33 mouse cellular contexts compared by ENCODE assay signal in the genomic region with DNA sequence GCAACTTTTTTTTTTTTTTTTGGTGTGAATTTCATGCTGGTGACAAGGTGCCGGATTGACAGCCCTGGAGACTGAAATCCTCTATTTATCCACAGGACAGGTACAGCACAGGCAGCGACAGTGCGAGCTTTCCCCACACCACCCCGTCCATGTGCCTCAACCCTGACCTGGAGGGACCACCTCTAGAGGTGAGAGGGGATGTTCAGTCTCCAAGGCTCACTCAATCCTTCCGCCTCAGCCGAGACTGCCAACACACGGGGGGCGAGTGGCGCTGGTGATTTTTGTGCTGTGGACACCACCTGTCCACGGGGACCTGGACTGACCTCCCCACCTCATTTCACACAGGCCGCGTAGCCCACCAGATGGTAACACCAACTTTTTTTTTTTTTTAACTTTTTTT. TPM values are rescaled to one million over a fixed set of nuclear protein-coding genes. Genes with fewer than 3 reads are reported as not detected.
DNase-seq lines count a peak whose midpoint lies in the region; ATAC-seq and TF ChIP-seq lines count a peak whose summit lies in the region.
"Had no signal": no experiment of that assay in that cellular context is flagged by ENCODE, and none has a peak within 500 bp of the region (broad histone marks: within the 10 kb centered on the region; RNA-seq: fewer than 3 reads in every experiment).

No protein-coding gene starts in this region.

- H3K9me3 ChIP-seq in liver, embryonic 11.5 days (ENCODE audit: control insufficient read depth, low read length), result no peaks in the 10 kb centered on the region
- no peaks in the 10 kb centered on the region for H3K9me3 ChIP-seq in liver, postnatal 0 days (ENCODE audit: low read length)
- no peaks in the 10 kb centered on the region for H3K9me3 ChIP-seq in ES-E14 (ENCODE audit: control insufficient read depth, insufficient read depth, low read depth, low read length)
- H3K9me3 ChIP-seq: embryonic facial prominence, embryonic 10.5 days; embryonic facial prominence, embryonic 13.5 days; forebrain, embryonic 10.5 days; forebrain, embryonic 13.5 days; G1E; hindbrain, embryonic 10.5 days; hindbrain, embryonic 13.5 days had no signal

- H3K4me2 ChIP-seq in liver, embryonic 11.5 days, result no peak overlapping the region
- no peak overlapping the region for H3K4me2 ChIP-seq in liver, postnatal 0 days (ENCODE audit: low read depth, low read length)
- H3K4me2 ChIP-seq: embryonic facial prominence, embryonic 13.5 days; forebrain, embryonic 13.5 days; heart, embryonic 11.5 days; hindbrain, embryonic 13.5 days had no signal

- in situ Hi-C loops in ES-E14 (cut with MboI; ENCODE audit: low sequenced_read_pairs in 2 of 2, unreplicated experiment in 2 of 2), result loop anchor here (10.0 to 25.0 kb wide), 3 partner anchors 181 to 401 kb away; no protein-coding TSS in a partner anchor

- peaks cover 60% of the 10 kb centered on the region for H3K36me3 ChIP-seq in liver, embryonic 11.5 days (ENCODE audit: control insufficient read depth, insufficient read depth, low read length)
- peaks cover 92% of the 10 kb centered on the region for H3K36me3 ChIP-seq in liver, postnatal 0 days (replicated peaks; ENCODE audit: insufficient read depth, low read length)
- H3K36me3 ChIP-seq in ES-E14 (ENCODE audit: control insufficient read depth, insufficient read depth, low read length, poor library complexity, severe bottlenecking), result peaks cover 49% of the 10 kb centered on the region

- DNase-seq in heart, adult 11 months, result peak; percentile 88
- no peak for DNase-seq in heart, postnatal 36 days
- DNase-seq in liver, embryonic 11.5 days (ENCODE audit: low spot score), result no peak
- DNase-seq in liver, postnatal 0 days, result no peak
- DNase-seq in ES-E14 (ENCODE audit: low read depth, low spot score), result no peak
- no peak for DNase-seq in embryo, embryonic 10 days (ENCODE audit: low spot score)
- DNase-seq: adrenal gland, postnatal 10 days; adrenal gland, postnatal 36 days; cerebellum, adult 11 months; cerebellum, adult 2 months; cerebellum, adult 9-11 months; cerebellum, postnatal 25 days; embryo, embryonic 11 days; gastrocnemius, postnatal 10 days; gastrocnemius, postnatal 36 days had no signal

- TF ChIP-seq EP300 in liver, postnatal 0 days (IDR thresholded peaks at IDR 0.05; ENCODE audit: low read depth), result no peak

- TF ChIP-seq CTCF in liver, postnatal 0 days (IDR thresholded peaks at IDR 0.05; ENCODE audit: low read depth), result no peak

- ATAC-seq in liver, embryonic 11.5 days (replicated peaks; ENCODE audit: low FRiP score), result 0 out of 2 replicates have a peak, but pooled peaks have one; percentile 31
- no peak for ATAC-seq in liver, postnatal 0 days
- ATAC-seq: forebrain, embryonic 13.5 days; forebrain, embryonic 16.5 days; hindbrain, embryonic 16.5 days; Patski had no signal

- intact Hi-C loops in heart, postnatal 36 days (cut with DNase I), result no loop called here

- WGBS in liver, embryonic 11.5 days, result 94% methylated on average over 12 of the region's 12 CpGs
- WGBS in liver, postnatal 0 days (ENCODE audit: insufficient replicate concordance), result 93% methylated on average over 12 of the region's 12 CpGs

- no peaks in the 10 kb centered on the region for H3K4me1 ChIP-seq in liver, embryonic 11.5 days (replicated peaks; ENCODE audit: control insufficient read depth, insufficient read depth, low read length)
- H3K4me1 ChIP-seq in liver, postnatal 0 days (ENCODE audit: insufficient read depth), result no peaks in the 10 kb centered on the region
- peaks cover 0 to 4% of the 10 kb centered on the region in 2 experiments; a peak in 1 of 4 replicates for H3K4me1 ChIP-seq in ES-E14 (ENCODE audit: control insufficient read depth in 2 of 2, insufficient read depth in 2 of 2, low read length in 2 of 2, poor library complexity in 1 of 2)
- H3K4me1 ChIP-seq: embryonic facial prominence, embryonic 10.5 days; embryonic facial prominence, embryonic 13.5 days; forebrain, embryonic 10.5 days; forebrain, embryonic 13.5 days; hindbrain, embryonic 10.5 days; hindbrain, embryonic 13.5 days had no signal

- H3K27me3 ChIP-seq in liver, embryonic 11.5 days (replicated peaks; ENCODE audit: control insufficient read depth, insufficient read depth, low read length), result no peaks in the 10 kb centered on the region
- no peaks in the 10 kb centered on the region for H3K27me3 ChIP-seq in liver, postnatal 0 days (ENCODE audit: insufficient read depth, low read length)
- H3K27me3 ChIP-seq: embryonic facial prominence, embryonic 13.5 days; forebrain, embryonic 13.5 days; hindbrain, embryonic 13.5 days; Patski had no signal

- no peak overlapping the region for H3K27ac ChIP-seq in liver, embryonic 11.5 days (ENCODE audit: low read depth, low read length)
- H3K27ac ChIP-seq in liver, postnatal 0 days (ENCODE audit: low read depth), result no peak overlapping the region
- H3K27ac ChIP-seq in ES-E14 (ENCODE audit: insufficient read depth, low read depth, low read length, poor library complexity, severe bottlenecking), result no peak overlapping the region
- H3K27ac ChIP-seq: embryonic facial prominence, embryonic 10.5 days; embryonic facial prominence, embryonic 13.5 days; forebrain, embryonic 10.5 days; forebrain, embryonic 13.5 days; hindbrain, embryonic 10.5 days; hindbrain, embryonic 13.5 days had no signal

- no peak overlapping the region for H3K9ac ChIP-seq in liver, embryonic 11.5 days (ENCODE audit: low read depth, low read length)
- H3K9ac ChIP-seq in liver, postnatal 0 days (replicated peaks), result no peak overlapping the region
- no peak overlapping the region; the same call in 1 of the 2 replicates for H3K9ac ChIP-seq in ES-E14 (ENCODE audit: insufficient read depth, low read depth, low read length, poor library complexity, severe bottlenecking)
- H3K9ac ChIP-seq: embryonic facial prominence, embryonic 13.5 days; forebrain, embryonic 13.5 days; hindbrain, embryonic 13.5 days had no signal

- no peak overlapping the region for H3K4me3 ChIP-seq in liver, embryonic 11.5 days (ENCODE audit: low read depth, low read length)
- H3K4me3 ChIP-seq in liver, postnatal 0 days (ENCODE audit: low read depth, low read length), result no peak overlapping the region
- H3K4me3 ChIP-seq in ES-E14 (ENCODE audit: insufficient read depth in 1 of 2, low read depth in 1 of 2, low read length in 2 of 2, poor library complexity in 1 of 2, severe bottlenecking in 1 of 2), result no peak overlapping the region
- H3K4me3 ChIP-seq: embryonic facial prominence, embryonic 10.5 days; embryonic facial prominence, embryonic 13.5 days; forebrain, embryonic 10.5 days; forebrain, embryonic 13.5 days; hindbrain, embryonic 10.5 days; hindbrain, embryonic 13.5 days had no signal

TF ChIP-seq in ES-E14, 5 proteins besides CTCF, POLR2A, EP300 and RAD21:
- 0 out of 2 replicates have a peak, but pooled peaks have one; percentile 7 for TF ChIP-seq ZNF384 (IDR thresholded peaks at IDR 0.05; ENCODE audit: low read depth, low read length)
- TF ChIP-seq HCFC1 (IDR thresholded peaks at IDR 0.05; ENCODE audit: borderline replicate concordance, insufficient read depth, low read length), result no peak
- TF ChIP-seq CHD2 (IDR thresholded peaks at IDR 0.05; ENCODE audit: low read depth, low read length), result no peak

RNA-seq across cellular contexts. Expression of gene Pcbp2, which starts 15.5 kb away (rescaled TPM):
- total RNA-seq in heart, postnatal 36 days (2021), result 100 to 1,000 TPM; 482 to 500 TPM
- 187 and 220 TPM in 2 replicates for polyA plus RNA-seq in liver, embryonic 11.5 days (2014; fragmentation: Nextera tagmentation; extraction: Ambion mirVana)
- 68.4 and 70.9 TPM in 2 replicates for polyA plus RNA-seq in liver, postnatal 0 days (2015; fragmentation: Nextera tagmentation; extraction: Ambion mirVana)
- total RNA-seq in ES-E14 (2012; rRNA removed), result 206 and 377 TPM in 2 replicates

RNA-seq across cellular contexts. Expression of gene Gm10337, which starts 17.7 kb away (rescaled TPM):
- total RNA-seq in heart, postnatal 36 days (2021), result not detected
- not detected in 2 replicates for polyA plus RNA-seq in liver, embryonic 11.5 days (2014; fragmentation: Nextera tagmentation; extraction: Ambion mirVana)
- not detected in 2 replicates for polyA plus RNA-seq in liver, postnatal 0 days (2015; fragmentation: Nextera tagmentation; extraction: Ambion mirVana)
- not detected in 2 replicates for total RNA-seq in ES-E14 (2012; rRNA removed)
- total RNA-seq: adrenal gland, adult 18-20 months; adrenal gland, postnatal 36 days; common myeloid progenitor, adult 5-6 weeks; G1E; gastrocnemius, adult 18-20 months; gastrocnemius, postnatal 10 days; gastrocnemius, postnatal 36 days; granulocyte monocyte progenitor cell, adult 5-6 weeks; heart, adult 8-10 months; heart, postnatal 25 days had no signal
- polyA plus RNA-seq: cerebellum, adult 2 months; forebrain, embryonic 10.5 days; G1E; heart, postnatal 0 days had no signal

RNA-seq across cellular contexts. Expression of gene Prr13, which starts 27.0 kb away (rescaled TPM):
- total RNA-seq in heart, postnatal 36 days (2021), result 10 to 100 TPM; 19.4 to 26.1 TPM
- 155 and 157 TPM in 2 replicates for polyA plus RNA-seq in liver, embryonic 11.5 days (2014; fragmentation: Nextera tagmentation; extraction: Ambion mirVana)
- polyA plus RNA-seq in liver, postnatal 0 days (2015; fragmentation: Nextera tagmentation; extraction: Ambion mirVana), result 76.0 and 77.2 TPM in 2 replicates
- total RNA-seq in ES-E14 (2012; rRNA removed), result 13.2 and 26.3 TPM in 2 replicates

RNA-seq across cellular contexts. Expression of gene Map3k12, which starts 31.0 kb away (rescaled TPM):
- total RNA-seq in heart, postnatal 36 days (2021), result 1 to 10 TPM; 3.5 to 3.6 TPM
- 7.7 and 7.9 TPM in 2 replicates for polyA plus RNA-seq in liver, embryonic 11.5 days (2014; fragmentation: Nextera tagmentation; extraction: Ambion mirVana)
- polyA plus RNA-seq in liver, postnatal 0 days (2015; fragmentation: Nextera tagmentation; extraction: Ambion mirVana), result 0.53 and 0.85 TPM in 2 replicates
- total RNA-seq in ES-E14 (2012; rRNA removed), result 18.1 and 25.4 TPM in 2 replicates

RNA-seq across cellular contexts. Expression of gene Tarbp2, which starts 32.1 kb away (rescaled TPM):
- 10 to 100 TPM; 45.5 to 48.2 TPM for total RNA-seq in heart, postnatal 36 days (2021)
- polyA plus RNA-seq in liver, embryonic 11.5 days (2014; fragmentation: Nextera tagmentation; extraction: Ambion mirVana), result 96.7 and 105 TPM in 2 replicates
- polyA plus RNA-seq in liver, postnatal 0 days (2015; fragmentation: Nextera tagmentation; extraction: Ambion mirVana), result 26.8 and 27.8 TPM in 2 replicates
- total RNA-seq in ES-E14 (2012; rRNA removed), result 163 and 184 TPM in 2 replicates
